In genomic region chr11:88332309-88332934, GRCm38 (mm10) we compare ENCODE assay signal across 20 mouse cellular contexts. TPM values are rescaled to one million over a fixed set of nuclear protein-coding genes. Genes with fewer than 3 reads are reported as not detected.
DNase-seq lines count a peak whose midpoint lies in the region; ATAC-seq lines count a peak whose summit lies in the region.
"Had no signal": no experiment of that assay in that cellular context is flagged by ENCODE, and none has a peak within 500 bp of the region (broad histone marks: within the 10 kb centered on the region; RNA-seq: fewer than 3 reads in every experiment).

No protein-coding gene starts in this region.

- no peak overlapping the region for H3K4me3 ChIP-seq in kidney, embryonic 16.5 days (ENCODE audit: low read length)
- H3K4me3 ChIP-seq in liver, embryonic 11.5 days (ENCODE audit: low read depth, low read length): no peak overlapping the region
- H3K4me3 ChIP-seq: forebrain, embryonic 13.5 days; heart, embryonic 15.5 days; liver, embryonic 15.5 days had no signal

- H3K4me2 ChIP-seq in kidney, embryonic 16.5 days (replicated peaks; ENCODE audit: low read depth, low read length): no peak overlapping the region
- no peak overlapping the region for H3K4me2 ChIP-seq in liver, embryonic 11.5 days
- H3K4me2 ChIP-seq: forebrain, embryonic 13.5 days; heart, embryonic 15.5 days; liver, embryonic 15.5 days had no signal

- 55% methylated on average over 8 of the region's 8 CpGs for WGBS in kidney, embryonic 16.5 days
- 85% methylated on average over 8 of the region's 8 CpGs for WGBS in liver, embryonic 11.5 days

- H3K36me3 ChIP-seq in kidney, embryonic 16.5 days (ENCODE audit: insufficient read depth, low read length): peaks cover 4% of the 10 kb centered on the region; the same call in 1 of the 2 replicates
- no peaks in the 10 kb centered on the region for H3K36me3 ChIP-seq in liver, embryonic 11.5 days (ENCODE audit: control insufficient read depth, insufficient read depth, low read length)
- H3K36me3 ChIP-seq: heart, embryonic 15.5 days; liver, embryonic 15.5 days had no signal

- DNase-seq in cerebellum, postnatal 10 days: peak; percentile 82 to 85
- no peak for DNase-seq in cerebellum, adult 11-12 months
- DNase-seq in kidney, adult 11 months: no peak
- peak; percentile 80 for DNase-seq in 3T3-L1 (ENCODE audit: low read depth, low spot score)
- DNase-seq in forelimb bud, embryonic 11.5 days (ENCODE audit: low read depth, low spot score): peak; percentile 92
- no peak for DNase-seq in liver, embryonic 11.5 days (ENCODE audit: low spot score)
- DNase-seq in gastrocnemius, postnatal 4 days (ENCODE audit: low spot score in 2 of 2): no peak
- DNase-seq: cerebellum, adult 11 months; heart, adult 18-20 months; kidney, postnatal 10 days had no signal

- 0 out of 2 replicates have a peak, but pooled peaks cover 3% of the 10 kb centered on the region for H3K4me1 ChIP-seq in kidney, embryonic 16.5 days (ENCODE audit: insufficient read depth, low read length)
- H3K4me1 ChIP-seq in liver, embryonic 11.5 days (replicated peaks; ENCODE audit: control insufficient read depth, insufficient read depth, low read length): no peaks in the 10 kb centered on the region
- H3K4me1 ChIP-seq: liver, embryonic 15.5 days had no signal

- no peaks in the 10 kb centered on the region for H3K9me3 ChIP-seq in kidney, embryonic 16.5 days (ENCODE audit: low read length)
- H3K9me3 ChIP-seq in liver, embryonic 11.5 days (ENCODE audit: control insufficient read depth, low read length): no peaks in the 10 kb centered on the region
- H3K9me3 ChIP-seq: forebrain, embryonic 13.5 days; heart, embryonic 15.5 days; liver, embryonic 15.5 days had no signal

- 0 out of 2 replicates have a peak, but pooled peaks have one; percentile 13 for ATAC-seq in kidney, embryonic 16.5 days (ENCODE audit: low FRiP score, low TSS enrichment)
- ATAC-seq in liver, embryonic 11.5 days (replicated peaks; ENCODE audit: low FRiP score): no peak
- ATAC-seq: forebrain, embryonic 13.5 days; midbrain, embryonic 16.5 days had no signal

- no peak overlapping the region for H3K9ac ChIP-seq in kidney, embryonic 16.5 days (replicated peaks; ENCODE audit: low read length)
- no peak overlapping the region for H3K9ac ChIP-seq in liver, embryonic 11.5 days (ENCODE audit: low read depth, low read length)
- H3K9ac ChIP-seq: forebrain, embryonic 13.5 days; heart, embryonic 15.5 days; liver, embryonic 15.5 days had no signal

- H3K27me3 ChIP-seq in kidney, embryonic 16.5 days (ENCODE audit: insufficient read depth, low read length): no peaks in the 10 kb centered on the region
- H3K27me3 ChIP-seq in liver, embryonic 11.5 days (replicated peaks; ENCODE audit: control insufficient read depth, insufficient read depth, low read length): no peaks in the 10 kb centered on the region
- H3K27me3 ChIP-seq: forebrain, embryonic 13.5 days; heart, embryonic 15.5 days; liver, embryonic 15.5 days had no signal

- H3K27ac ChIP-seq in kidney, embryonic 16.5 days (ENCODE audit: low read length): no peak overlapping the region
- H3K27ac ChIP-seq in liver, embryonic 11.5 days (ENCODE audit: low read depth, low read length): no peak overlapping the region
- H3K27ac ChIP-seq: forebrain, embryonic 13.5 days; heart, embryonic 15.5 days; liver, embryonic 15.5 days had no signal

RNA-seq across cellular contexts. Expression of gene Ccdc182, which starts 38.6 kb away (rescaled TPM):
- 3.0 and 3.3 TPM in 2 replicates for polyA plus RNA-seq in kidney, embryonic 16.5 days (2015; fragmentation: Nextera tagmentation; extraction: Ambion mirVana)
- polyA plus RNA-seq in liver, embryonic 11.5 days (2014; fragmentation: Nextera tagmentation; extraction: Ambion mirVana): not detected in 2 replicates
- not detected for total RNA-seq in gastrocnemius, postnatal 4 days (2021)
- total RNA-seq: heart, adult 18-20 months; left cerebral cortex, postnatal 10 days had no signal
- polyA plus RNA-seq: C2C12; cortical plate, adult 2 months; heart, embryonic 15.5 days; liver, embryonic 15.5 days; midbrain, embryonic 16.5 days; small intestine, adult 2 months; thymus, postnatal 0 days had no signal

Comparison
In these comparisons a context has a peak if more than half of its experiments do, and no peak if none do; other contexts are left out.
1. DNase-seq: peak in cerebellum, postnatal 10 days (2 of 2), 3T3-L1 (single experiment) and forelimb bud, embryonic 11.5 days (single experiment); none in cerebellum, adult 11-12 months (single experiment), kidney, adult 11 months (single experiment), liver, embryonic 11.5 days (single experiment) and gastrocnemius, postnatal 4 days (0 of 2).